Mouse (Mus musculus): ENCODE measurements around the gene Cst9. TPM values are rescaled to one million over a fixed set of nuclear protein-coding genes. Genes with fewer than 3 reads are reported as not detected.

Gene Cst9
- total RNA-seq, 2 experiments from 2014 or later, result not detected

DNA sequence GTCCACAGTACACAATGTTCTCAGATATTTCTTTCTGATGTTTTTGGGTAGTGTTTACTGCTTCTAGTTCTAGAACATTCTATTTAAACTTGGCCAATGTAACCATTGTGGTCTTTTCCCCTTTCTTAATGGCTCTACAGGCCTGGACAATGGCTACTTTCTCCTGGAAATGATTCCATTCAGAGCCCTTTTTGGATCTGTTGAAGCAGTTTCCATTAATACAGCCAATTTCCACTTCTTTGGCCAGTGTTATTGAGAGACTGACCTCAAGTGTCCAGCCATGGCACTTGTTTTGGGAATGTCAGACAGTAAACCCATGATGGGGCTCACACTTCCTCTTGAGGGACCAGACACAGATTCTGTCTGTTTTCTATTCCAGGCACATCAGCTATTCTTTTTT lies 26.7 kb downstream of the Cst9 start:
- TF ChIP-seq CTCF (conservative IDR thresholded peaks at IDR 0.05), result no peak
- Histone ChIP-seq H3K4me3 (no peak overlapping the region), H3K27ac (peak overlapping the region; percentile 84)
- DNase-seq (ENCODE audit: low spot score in 2 of 2), result peak in 1 of 2 experiments; percentile 37

DNA sequence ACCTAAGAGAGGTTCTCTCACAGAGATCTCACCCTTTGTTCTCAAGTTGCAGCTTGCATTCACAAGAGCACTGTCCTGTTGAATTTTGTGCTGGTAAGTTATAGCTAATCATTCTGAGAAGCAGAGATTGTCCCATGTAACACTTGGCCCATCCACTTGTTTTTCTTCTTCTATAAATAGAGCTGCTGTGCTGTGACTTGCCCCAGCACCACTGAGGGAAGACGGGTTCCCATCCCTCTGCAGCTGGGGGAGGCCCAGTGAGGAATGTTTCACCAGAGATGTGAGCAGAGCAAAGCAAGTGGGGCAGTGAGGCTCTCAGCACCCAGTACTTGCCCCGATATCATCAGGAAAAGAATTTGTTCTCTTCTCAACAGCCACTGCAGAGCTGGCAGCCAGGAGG lies 30.0 kb downstream of the Cst9 start, which contains the start of gene 9230104L09Rik:
Gene 9230104L09Rik, minus strand, starts transcription at position 73 of the 400 bp plus-strand sequence.
- Histone ChIP-seq H3K4me3 (no peak within 1 kb of the TSS), H3K27ac (peak within 1 kb of the TSS; percentile 23; the same call in 1 of the 2 replicates)
- no peak for DNase-seq (ENCODE audit: low spot score in 2 of 2)
- no peak for TF ChIP-seq CTCF (conservative IDR thresholded peaks at IDR 0.05)

DNA sequence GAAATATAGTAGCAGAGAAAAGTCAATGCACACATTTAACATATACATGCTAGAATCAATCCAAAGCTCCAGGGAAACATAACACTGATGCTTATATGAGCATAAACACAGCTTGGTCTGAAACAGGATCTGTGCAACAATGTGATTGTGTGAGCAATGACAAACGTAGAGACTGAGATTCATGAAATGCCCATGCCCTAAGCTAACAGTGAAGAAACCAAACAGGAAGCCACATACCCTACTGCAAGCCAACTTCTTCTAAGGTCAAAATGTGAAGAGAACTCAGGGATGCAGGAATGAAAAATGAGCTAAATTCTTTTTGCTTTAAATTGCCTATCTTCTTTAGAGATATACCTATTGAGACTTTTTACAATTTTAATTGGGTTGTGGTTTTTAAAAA lies 34.0 kb downstream of the Cst9 start:
- TF ChIP-seq CTCF (conservative IDR thresholded peaks at IDR 0.05), result no peak
- no peak overlapping the region for H3K27ac ChIP-seq
- H3K4me3 ChIP-seq, result no peak overlapping the region
- no peak for DNase-seq (ENCODE audit: low spot score in 2 of 2)

DNA sequence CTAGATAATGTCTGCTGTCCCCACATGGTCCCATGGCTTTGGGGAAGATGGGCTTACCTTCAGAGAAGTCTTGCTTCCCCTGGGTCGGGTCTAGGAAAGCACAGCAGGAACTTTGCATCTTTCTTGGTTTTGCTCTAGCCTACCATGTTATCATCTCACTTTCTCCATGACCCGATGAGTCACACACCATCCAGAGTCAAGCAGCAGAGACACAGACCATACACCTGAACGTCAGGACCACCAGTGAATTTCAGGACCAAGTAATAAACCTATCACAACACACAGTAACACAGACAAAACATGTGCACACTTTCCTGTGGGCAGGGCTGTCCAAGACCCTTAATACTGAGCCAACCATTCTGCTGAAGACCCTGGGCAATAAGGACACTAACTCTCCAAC lies 35.6 kb downstream of the Cst9 start:
- no peak overlapping the region for H3K4me3 ChIP-seq
- TF ChIP-seq CTCF (conservative IDR thresholded peaks at IDR 0.05), result no peak
- peak overlapping the region; percentile 19; the same call in 1 of the 2 replicates for H3K27ac ChIP-seq
- DNase-seq (ENCODE audit: low spot score in 2 of 2), result no peak

DNA sequence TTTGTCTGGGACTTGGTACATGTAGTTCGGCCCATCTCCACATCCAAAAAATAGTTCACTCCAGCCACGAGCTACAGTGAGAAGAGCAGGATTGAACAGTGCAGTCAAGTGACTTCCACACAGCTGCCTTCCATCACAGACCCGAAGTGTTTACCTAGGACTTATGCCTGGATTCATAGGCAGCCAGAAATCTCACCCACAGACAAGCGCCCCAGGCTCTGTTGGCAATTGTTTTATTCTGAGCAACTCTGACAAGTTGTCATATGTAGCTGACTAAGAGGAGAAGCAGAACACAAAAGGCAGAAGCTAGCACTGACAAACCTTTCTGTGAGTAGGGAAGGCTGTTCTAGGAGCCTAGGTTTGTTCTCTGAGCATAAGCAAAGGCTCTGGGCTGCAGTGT lies 37.9 kb downstream of the Cst9 start:
- peak in 1 of 2 experiments; percentile 41 for DNase-seq (ENCODE audit: low spot score in 2 of 2)
- H3K4me3 ChIP-seq, result peak overlapping the region; percentile 95
- TF ChIP-seq CTCF (conservative IDR thresholded peaks at IDR 0.05), result no peak
- peak overlapping the region; percentile 94 for H3K27ac ChIP-seq

DNA sequence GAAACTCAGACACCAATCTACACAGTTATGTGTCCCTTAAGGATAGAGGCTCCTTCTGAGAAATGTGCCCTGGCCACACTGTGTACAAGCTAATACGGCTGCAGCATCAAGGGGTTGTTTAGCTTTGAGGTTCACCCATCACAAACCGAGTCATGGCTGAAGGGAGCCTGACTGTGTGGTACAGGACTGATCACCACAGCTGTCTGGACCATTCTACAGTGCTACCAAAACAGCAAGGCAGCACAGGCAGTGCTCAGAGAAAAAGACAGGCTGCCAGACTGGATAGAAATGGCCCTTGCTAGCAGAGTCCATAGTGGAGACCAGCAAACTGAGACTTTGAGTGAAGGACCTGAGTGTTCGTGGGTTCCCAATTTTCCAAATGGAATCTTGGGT lies 39.3 kb downstream of the Cst9 start:
- DNase-seq (ENCODE audit: low spot score in 2 of 2), result no peak
- peak overlapping the region; percentile 95 for H3K4me3 ChIP-seq
- no peak for TF ChIP-seq CTCF (conservative IDR thresholded peaks at IDR 0.05)
- peak overlapping the region; percentile 94 for H3K27ac ChIP-seq

DNA sequence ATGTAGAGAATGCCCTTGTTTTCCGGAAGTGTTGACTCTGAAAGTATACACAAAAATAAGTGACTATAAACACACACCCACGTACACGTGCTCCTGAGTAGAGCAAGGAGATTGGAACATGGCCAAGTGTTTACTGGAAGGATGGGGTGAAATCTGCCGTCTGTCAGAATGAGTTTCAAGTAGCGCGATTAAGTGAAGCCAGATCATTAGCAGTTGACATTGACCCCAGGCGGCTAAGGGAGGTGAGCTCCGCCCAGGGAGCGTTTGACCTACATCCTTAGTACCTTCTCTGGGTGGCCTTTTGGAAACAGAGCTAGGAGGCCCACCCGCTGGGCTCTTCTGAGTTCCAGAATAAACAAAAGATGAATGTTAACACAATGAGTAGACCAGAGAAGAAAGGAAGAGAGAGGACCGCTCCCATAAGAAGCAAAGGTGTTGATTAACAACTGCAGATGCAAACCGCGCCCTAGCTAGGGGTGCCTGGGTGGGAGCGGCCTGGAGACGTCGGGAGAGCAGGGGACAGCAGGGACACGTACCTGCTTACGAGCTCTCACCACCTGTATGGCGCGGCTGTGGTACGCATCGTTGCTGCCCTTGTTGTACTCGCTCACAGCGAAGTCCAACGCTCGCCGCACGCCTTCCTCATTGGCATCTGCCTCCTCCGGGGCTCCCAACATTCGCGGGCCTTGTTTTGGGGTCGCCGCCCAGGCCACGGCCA lies 39.8 kb downstream of the Cst9 start:
- TF ChIP-seq CTCF (conservative IDR thresholded peaks at IDR 0.05), result no peak
- H3K27ac ChIP-seq, result peak overlapping the region; percentile 94
- DNase-seq (ENCODE audit: low spot score in 2 of 2), result no peak
- H3K4me3 ChIP-seq, result peak overlapping the region; percentile 95

DNA sequence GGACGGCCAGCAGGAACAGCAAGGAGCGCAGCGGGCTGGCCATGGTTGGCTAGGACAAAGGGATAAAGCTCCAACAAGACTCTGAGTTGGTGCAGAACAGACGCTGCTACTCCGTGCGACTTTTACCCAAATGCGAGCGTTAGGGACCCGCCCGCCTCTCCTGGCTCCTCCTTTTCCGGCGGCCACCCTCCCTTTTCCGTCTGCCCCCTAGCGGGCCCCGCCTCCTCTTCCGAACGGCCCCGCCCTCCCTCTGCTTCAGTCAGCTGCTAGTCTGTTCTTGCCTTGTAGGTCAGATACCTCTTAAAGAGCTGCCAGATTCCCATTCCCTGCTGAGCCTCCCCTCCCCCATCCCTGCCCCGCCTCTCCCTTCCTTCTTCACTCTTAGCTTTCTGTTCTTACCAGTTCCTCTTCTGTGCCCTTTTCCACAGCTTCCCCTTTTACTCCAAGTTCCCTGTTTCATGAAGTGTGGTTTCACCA lies 40.4 kb downstream of the Cst9 start, which contains the start of gene Cst3:
Gene Cst3, minus strand, starts transcription at position 358 of the 477 bp plus-strand sequence.
- H3K4me3 ChIP-seq, result peak within 1 kb of the TSS; percentile 95
- TF ChIP-seq CTCF (conservative IDR thresholded peaks at IDR 0.05), result peak; percentile 64
- DNase-seq (ENCODE audit: low spot score in 2 of 2), result peak; percentile 92 to 95

DNA sequence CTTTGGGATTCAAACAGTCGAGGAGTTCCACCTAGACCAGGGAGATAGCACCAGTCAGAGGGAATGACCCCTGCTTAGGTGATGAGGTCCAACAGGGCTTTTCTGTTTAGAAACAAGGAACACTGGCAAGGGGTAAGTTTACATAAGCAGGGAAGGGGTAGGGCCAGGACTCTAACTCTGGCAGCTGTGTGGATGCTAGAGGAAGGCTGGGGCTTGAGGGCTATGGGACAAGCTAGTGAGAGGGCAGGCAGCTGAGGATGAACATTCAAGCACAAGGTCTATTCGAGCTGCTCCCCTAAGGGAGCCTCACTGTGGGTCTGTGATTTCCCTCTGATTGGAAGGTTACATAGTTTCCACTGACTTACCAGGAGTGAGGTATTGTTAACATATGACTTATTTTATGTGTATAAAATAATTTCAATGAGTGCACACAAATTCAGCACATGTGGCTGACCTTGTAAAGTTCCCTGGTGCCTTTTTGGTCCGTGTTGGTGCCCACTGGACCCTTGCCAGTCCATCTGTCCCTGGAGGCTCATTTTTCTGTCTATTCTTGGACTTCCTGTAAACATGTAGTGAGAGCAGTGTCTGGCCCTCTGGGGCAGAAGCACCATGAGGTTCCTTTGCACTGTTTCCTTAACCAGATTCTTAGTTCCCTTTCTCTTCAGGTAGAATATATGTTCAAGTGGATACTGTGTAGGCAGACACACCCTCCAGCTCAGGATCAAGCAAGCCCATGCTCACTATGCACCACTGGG lies 42.2 kb downstream of the Cst9 start:
- no peak for TF ChIP-seq CTCF (conservative IDR thresholded peaks at IDR 0.05)
- Histone ChIP-seq H3K27ac (peak overlapping the region; percentile 87), H3K4me3 (no peak overlapping the region)
- no peak for DNase-seq (ENCODE audit: low spot score in 2 of 2)

More for the DNA sequence above, 40.4 kb downstream of the Cst9 start, which contains the start of gene Cst3:
- peak within 1 kb of the TSS; percentile 94 for H3K27ac ChIP-seq

DNA sequence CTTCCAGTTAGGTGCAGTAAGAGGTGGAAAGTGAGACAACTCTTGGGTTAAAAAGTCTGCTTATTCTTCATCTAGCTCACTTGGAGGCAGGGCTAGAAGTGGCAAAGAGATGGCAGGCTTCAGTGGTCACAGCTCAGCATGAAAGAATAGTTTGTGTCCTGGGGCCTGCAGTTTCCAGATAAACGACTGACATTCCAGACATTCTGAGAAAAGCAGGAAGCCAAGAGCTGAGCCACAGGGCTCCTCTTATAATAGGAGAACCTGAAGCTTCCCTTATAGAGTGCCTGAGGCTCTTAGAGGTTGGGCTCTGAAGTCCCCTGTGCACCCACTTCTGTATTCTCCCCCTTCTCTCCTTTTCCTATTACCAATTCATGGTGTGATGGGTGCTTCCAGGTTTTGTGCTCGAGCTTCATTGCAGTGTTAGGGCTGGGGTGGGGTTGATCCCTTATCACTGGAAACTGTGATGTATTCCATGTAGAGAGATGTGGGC lies 43.7 kb downstream of the Cst9 start:
- Histone ChIP-seq H3K27ac (peak overlapping the region; percentile 87), H3K4me3 (no peak overlapping the region)
- no peak for DNase-seq (ENCODE audit: low spot score in 2 of 2)
- TF ChIP-seq CTCF (conservative IDR thresholded peaks at IDR 0.05), result no peak

DNA sequence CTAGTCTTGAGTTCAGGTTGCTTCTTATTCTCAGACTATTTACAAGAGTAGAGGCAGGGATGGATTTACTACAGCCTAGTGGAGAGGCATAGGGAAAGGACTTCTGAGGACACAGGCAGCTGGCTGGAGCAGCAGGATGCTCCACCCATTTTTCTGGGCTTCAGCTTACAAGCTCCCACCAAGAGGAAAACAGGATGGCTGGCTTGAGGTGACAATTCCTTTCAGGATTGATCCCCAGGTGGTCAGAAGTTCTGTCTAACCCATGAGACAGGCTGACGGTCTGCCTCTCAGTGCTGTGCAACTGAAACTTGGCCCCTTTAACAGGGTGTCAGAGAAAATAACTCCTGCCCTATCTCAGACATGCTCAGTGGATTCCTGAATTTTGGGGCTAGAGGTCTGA lies 44.3 kb downstream of the Cst9 start:
- Histone ChIP-seq H3K27ac (peak overlapping the region; percentile 87), H3K4me3 (no peak overlapping the region)
- no peak for DNase-seq (ENCODE audit: low spot score in 2 of 2)
- no peak for TF ChIP-seq CTCF (conservative IDR thresholded peaks at IDR 0.05)

DNA sequence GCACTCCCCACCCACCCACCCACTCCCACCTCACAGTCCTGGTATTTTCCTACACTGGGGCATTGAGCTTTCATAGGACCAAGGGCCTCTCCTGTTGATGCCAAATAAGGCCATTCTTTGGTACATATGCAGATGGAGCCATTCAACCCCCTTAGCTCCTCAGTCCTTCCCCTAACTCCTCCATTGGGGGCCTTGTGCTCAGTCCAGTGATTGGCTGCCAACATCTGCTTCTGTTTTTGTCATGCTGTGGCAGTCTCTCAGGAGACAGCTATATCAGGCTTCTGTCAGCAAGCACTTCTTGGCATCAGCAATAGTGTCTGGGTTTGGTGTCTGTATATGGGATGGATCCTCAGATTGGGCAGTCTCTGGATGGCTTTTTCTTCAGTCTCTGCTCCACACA lies 49.8 kb downstream of the Cst9 start:
- Histone ChIP-seq H3K4me3 (no peak overlapping the region), H3K27ac (peak overlapping the region; percentile 3; the same call in 1 of the 2 replicates)
- no peak for DNase-seq (ENCODE audit: low spot score in 2 of 2)
- no peak for TF ChIP-seq CTCF (conservative IDR thresholded peaks at IDR 0.05)

Other genes with a start within 250 kb of the Cst9 start
- gene Nxt1, start 162.5 kb upstream of the Cst9 start, total RNA-seq (2021), result 10 to 100 TPM; 12.0 to 14.3 TPM
- 10 to 100 TPM; 29.1 to 33.3 TPM for gene Gzf1, start 154.1 kb upstream of the Cst9 start, total RNA-seq (2021)
- gene Napb, start 102.7 kb upstream of the Cst9 start, total RNA-seq (2021), result 100 to 1,000 TPM; 294 to 323 TPM
- under 1 TPM; 0.69 to 0.83 TPM for gene Cstl1, start 84.8 kb upstream of the Cst9 start, total RNA-seq (2021)
- not detected for gene Cst11, start 63.6 kb upstream of the Cst9 start, total RNA-seq (2021)
- gene 8030411F24Rik, start 53.1 kb upstream of the Cst9 start, total RNA-seq (2021), result not detected
- gene Cst12, start 45.8 kb upstream of the Cst9 start, total RNA-seq (2021), result 1 to 10 TPM; 3.3 to 4.4 TPM
- not detected for gene Cst8, start 36.4 kb upstream of the Cst9 start, total RNA-seq (2021)
- not detected for gene Cst13, start 15.1 kb upstream of the Cst9 start, total RNA-seq (2021)
- not detected for gene 9230104L09Rik, start 29.9 kb downstream of the Cst9 start, total RNA-seq (2021)
- 1,000 to 10,000 TPM; 2,176 to 2,304 TPM for gene Cst3, start 40.5 kb downstream of the Cst9 start, total RNA-seq (2021)
- gene Gm1330, start 168.1 kb downstream of the Cst9 start, total RNA-seq (2021), result not detected
- gene Gm10750, start 182.1 kb downstream of the Cst9 start, total RNA-seq (2021), result not detected

All from layer of hippocampus, adult 2 months (tissue).